Mouse (Mus musculus) thymus, adult 2 months (tissue): ENCODE data around the gene Sertm1. TPM values are rescaled to one million over a fixed set of nuclear protein-coding genes. Genes with fewer than 3 reads are reported as not detected.

Source experiments
- DNase-seq: peaks from one replicate; pipeline ENCODE4 v3.0.0; 2021
- H3K27ac ChIP-seq: fragments of 200-500 bp; 2 replicates; pipeline ENCODE4 v1.5.1; 2012; ENCODE audit warnings: low read length, control low read depth; ENCODE audit not compliant: control insufficient read depth, insufficient read depth
- H3K27me3 ChIP-seq: fragments of 200-500 bp; 2 replicates; pipeline ENCODE4 v1.6.1; 2012; ENCODE audit warnings: mild to moderate bottlenecking, low read length, moderate library complexity, mixed read lengths; ENCODE audit not compliant: control insufficient read depth, insufficient read depth
- H3K36me3 ChIP-seq: fragments of 200-500 bp; 2 replicates; pipeline ENCODE4 v1.6.1; 2012; ENCODE audit warnings: mild to moderate bottlenecking, low read length, moderate library complexity; ENCODE audit not compliant: control insufficient read depth, insufficient read depth
- H3K4me1 ChIP-seq: fragments of 200-500 bp; replicated peaks from 2 replicates; pipeline ENCODE4 v1.6.1; 2012; ENCODE audit warnings: low read length; ENCODE audit not compliant: control insufficient read depth, insufficient read depth
- H3K4me3 ChIP-seq: fragments of 200-500 bp; 2 replicates; pipeline ENCODE4 v1.5.1; 2012; ENCODE audit warnings: mild to moderate bottlenecking, low read length, control low read depth, moderate library complexity; ENCODE audit not compliant: control insufficient read depth, insufficient read depth
- CTCF ChIP-seq: fragments of 200-500 bp; IDR thresholded peaks from 2 replicates; pipeline ENCODE4 v1.5.1; 2012; ENCODE audit warnings: mild to moderate bottlenecking, control low read depth, low read length, moderate library complexity, borderline replicate concordance; ENCODE audit not compliant: control insufficient read depth, poor library complexity, insufficient read depth; ENCODE audit errors: extremely low read depth
- POLR2A ChIP-seq: fragments of 200-500 bp; IDR thresholded peaks from 2 replicates; pipeline ENCODE4 v1.6.1; 2012; ENCODE audit warnings: mild to moderate bottlenecking, low read length, control low read depth, moderate library complexity; ENCODE audit not compliant: control insufficient read depth, poor library complexity, insufficient read depth; ENCODE audit errors: extremely low read depth
- WGBS: fragments of 180-500 bp; shearing (Covaris S2); methylation state at CpG from one replicate; pipeline ENCODE4 v1.1.7; 2018; 5-methylcytosine and 5-hydroxymethylcytosine counted together
- polyA plus RNA-seq: library from polyadenylated mRNA; depleted of rRNA; stranded (reverse); fragments of >200 nt; gene quantifications from 2 replicates; pipeline ENCODE4 v1.2.3, GENCODE M21; 2012; rRNA removed

The Sertm1 gene
- 0.04 and 0.12 TPM in 2 replicates for polyA plus RNA-seq

GRCm38 (mm10) chr3:54915643-54916071, at the start of gene Sertm1:
Gene Sertm1 (minus strand): TSS chr3:54915887.
- no peaks in the 10 kb centered on the region for H3K4me1 ChIP-seq
- no peak for TF ChIP-seq POLR2A
- no peak for TF ChIP-seq CTCF
- no peaks in the 10 kb centered on the region for H3K27me3 ChIP-seq
- WGBS: 6% methylated on average over 38 of the region's 38 CpGs
- no peaks in the 10 kb centered on the region for H3K36me3 ChIP-seq
- H3K27ac ChIP-seq: no peak within 1 kb of the TSS
- DNase-seq: no peak
- no peak within 1 kb of the TSS for H3K4me3 ChIP-seq

GRCm38 (mm10) chr3:54964948-54965506, 49.3 kb upstream of the Sertm1 start:
- Histone ChIP-seq H3K27ac (no peak overlapping the region), H3K27me3 (no peaks in the 10 kb centered on the region), H3K36me3 (no peaks in the 10 kb centered on the region), H3K4me3 (no peak overlapping the region), H3K4me1 (no peaks in the 10 kb centered on the region)
- no peak for TF ChIP-seq POLR2A
- TF ChIP-seq CTCF: no peak
- 89% methylated on average over 3 of the region's 3 CpGs for WGBS
- DNase-seq: no peak

- no peak overlapping the region for H3K4me3 ChIP-seq
- no peaks in the 10 kb centered on the region for H3K36me3 ChIP-seq
- TF ChIP-seq CTCF (no peak), POLR2A (no peak)
- H3K27me3 ChIP-seq: no peaks in the 10 kb centered on the region
- 75% methylated on average over 6 of the region's 6 CpGs for WGBS
- H3K4me1 ChIP-seq: no peaks in the 10 kb centered on the region
- DNase-seq: no peak
- H3K27ac ChIP-seq: no peak overlapping the region
These were observed 27.6 kb upstream of the Sertm1 start for GRCm38 (mm10) chr3:54943067-54943810.

- 81% methylated on average over 4 of the region's 4 CpGs for WGBS
- no peaks in the 10 kb centered on the region for H3K27me3 ChIP-seq
- no peak for DNase-seq
- H3K36me3 ChIP-seq: no peaks in the 10 kb centered on the region
- TF ChIP-seq CTCF: no peak
- no peak for TF ChIP-seq POLR2A
- H3K4me1 ChIP-seq: no peaks in the 10 kb centered on the region
- H3K4me3 ChIP-seq: no peak overlapping the region
- H3K27ac ChIP-seq: no peak overlapping the region
These were observed 18.8 kb upstream of the Sertm1 start for GRCm38 (mm10) chr3:54934535-54934934.

GRCm38 (mm10) chr3:54932599-54932998, 16.9 kb upstream of the Sertm1 start:
- DNase-seq: no peak
- TF ChIP-seq CTCF (no peak), POLR2A (no peak)
- Histone ChIP-seq H3K36me3 (no peaks in the 10 kb centered on the region), H3K4me1 (no peaks in the 10 kb centered on the region), H3K27ac (no peak overlapping the region), H3K27me3 (no peaks in the 10 kb centered on the region), H3K4me3 (no peak overlapping the region)
- 92% methylated on average over 4 of the region's 4 CpGs for WGBS

GRCm38 (mm10) chr3:54920425-54920824, 4.7 kb upstream of the Sertm1 start:
- Histone ChIP-seq H3K27me3 (no peaks in the 10 kb centered on the region), H3K4me1 (no peaks in the 10 kb centered on the region), H3K4me3 (no peak overlapping the region), H3K27ac (no peak overlapping the region), H3K36me3 (no peaks in the 10 kb centered on the region)
- TF ChIP-seq CTCF: no peak
- WGBS: 64% methylated on average over 3 of the region's 3 CpGs
- no peak for DNase-seq
